Mouse (Mus musculus): ENCODE measurements around the gene Cenpb. TPM values are rescaled to one million over a fixed set of nuclear protein-coding genes. Genes with fewer than 3 reads are reported as not detected.

Gene Cenpb
- polyA plus RNA-seq, 1 experiment from 2014 or later, result 4.2 TPM

GRCm38 (mm10) chr2:131134826-131135400 is 45.0 kb downstream of the Cenpb start:
- Histone ChIP-seq H3K4me2 (ENCODE audit: low read depth, low read length) (peak overlapping the region; percentile 55; the same call in 1 of the 2 replicates), H3K36me3 (replicated peaks; ENCODE audit: insufficient read depth, low read length) (no peaks in the 10 kb centered on the region), H3K27ac (ENCODE audit: low read depth) (peak overlapping the region; percentile 95), H3K9me3 (ENCODE audit: low read length) (no peaks in the 10 kb centered on the region), H3K4me3 (ENCODE audit: low read depth, low read length) (no peak overlapping the region), H3K9ac (replicated peaks) (peak overlapping the region; percentile 68), H3K27me3 (ENCODE audit: insufficient read depth, low read length) (no peaks in the 10 kb centered on the region), H3K4me1 (ENCODE audit: insufficient read depth) (peaks cover 32% of the 10 kb centered on the region)
- DNase-seq, result no peak
- TF ChIP-seq CTCF (IDR thresholded peaks at IDR 0.05; ENCODE audit: low read depth), result no peak
- TF ChIP-seq EP300 (IDR thresholded peaks at IDR 0.05; ENCODE audit: low read depth), result no peak
- ATAC-seq, result no peak
- 78% methylated on average over 8 of the region's 8 CpGs for WGBS (ENCODE audit: insufficient replicate concordance)

GRCm38 (mm10) chr2:131134381-131134780 is 45.5 kb downstream of the Cenpb start:
- H3K9ac ChIP-seq (replicated peaks), result peak overlapping the region; percentile 68; the same call in 1 of the 2 replicates
- H3K36me3 ChIP-seq (replicated peaks; ENCODE audit: insufficient read depth, low read length), result no peaks in the 10 kb centered on the region
- 47% methylated on average over 1 of the region's 1 CpGs for WGBS (ENCODE audit: insufficient replicate concordance)
- peaks cover 34% of the 10 kb centered on the region for H3K4me1 ChIP-seq (ENCODE audit: insufficient read depth)
- H3K4me2 ChIP-seq (ENCODE audit: low read depth, low read length), result no peak overlapping the region
- no peaks in the 10 kb centered on the region for H3K27me3 ChIP-seq (ENCODE audit: insufficient read depth, low read length)
- H3K9me3 ChIP-seq (ENCODE audit: low read length), result no peaks in the 10 kb centered on the region
- H3K4me3 ChIP-seq (ENCODE audit: low read depth, low read length), result no peak overlapping the region
- DNase-seq (no peak), ATAC-seq (no peak)
- no peak for TF ChIP-seq EP300 (IDR thresholded peaks at IDR 0.05; ENCODE audit: low read depth)
- no peak for TF ChIP-seq CTCF (IDR thresholded peaks at IDR 0.05; ENCODE audit: low read depth)
- peak overlapping the region; percentile 95; the same call in 1 of the 2 replicates for H3K27ac ChIP-seq (ENCODE audit: low read depth)

GRCm38 (mm10) chr2:131132930-131133547 is 46.8 kb downstream of the Cenpb start, which contains the start of gene Gm11037:
TSS of gene Gm11037 (plus strand) at chr2:131133497.
- TF ChIP-seq CTCF (IDR thresholded peaks at IDR 0.05; ENCODE audit: low read depth) (no peak), EP300 (IDR thresholded peaks at IDR 0.05; ENCODE audit: low read depth) (no peak)
- 82% methylated on average over 9 of the region's 9 CpGs for WGBS (ENCODE audit: insufficient replicate concordance)
- peak within 1 kb of the TSS; percentile 22; the same call in 1 of the 2 replicates for H3K27ac ChIP-seq (ENCODE audit: low read depth)

GRCm38 (mm10) chr2:131132111-131132888 is 47.6 kb downstream of the Cenpb start:
- Histone ChIP-seq H3K36me3 (replicated peaks; ENCODE audit: insufficient read depth, low read length) (no peaks in the 10 kb centered on the region), H3K9ac (replicated peaks) (no peak overlapping the region), H3K9me3 (ENCODE audit: low read length) (no peaks in the 10 kb centered on the region), H3K4me2 (ENCODE audit: low read depth, low read length) (no peak overlapping the region), H3K4me1 (ENCODE audit: insufficient read depth) (peaks cover 49% of the 10 kb centered on the region), H3K4me3 (ENCODE audit: low read depth, low read length) (no peak overlapping the region), H3K27ac (ENCODE audit: low read depth) (no peak overlapping the region), H3K27me3 (ENCODE audit: insufficient read depth, low read length) (no peaks in the 10 kb centered on the region)
- TF ChIP-seq CTCF (IDR thresholded peaks at IDR 0.05; ENCODE audit: low read depth) (no peak), EP300 (IDR thresholded peaks at IDR 0.05; ENCODE audit: low read depth) (no peak)
- DNase-seq (no peak), ATAC-seq (no peak)
- WGBS (ENCODE audit: insufficient replicate concordance), result 80% methylated on average over 10 of the region's 10 CpGs

More at GRCm38 (mm10) chr2:131132930-131133547, 46.8 kb downstream of the Cenpb start, which contains the start of gene Gm11037:
- peaks cover 43% of the 10 kb centered on the region for H3K4me1 ChIP-seq (ENCODE audit: insufficient read depth)
- no peak for DNase-seq
- H3K4me3 ChIP-seq (ENCODE audit: low read depth, low read length), result no peak within 1 kb of the TSS
- no peak within 1 kb of the TSS for H3K9ac ChIP-seq (replicated peaks)
- H3K27me3 ChIP-seq (ENCODE audit: insufficient read depth, low read length), result no peaks in the 10 kb centered on the region
- H3K36me3 ChIP-seq (replicated peaks; ENCODE audit: insufficient read depth, low read length), result no peaks in the 10 kb centered on the region
- no peak within 1 kb of the TSS for H3K4me2 ChIP-seq (ENCODE audit: low read depth, low read length)
- no peak for ATAC-seq
- no peaks in the 10 kb centered on the region for H3K9me3 ChIP-seq (ENCODE audit: low read length)

DNA sequence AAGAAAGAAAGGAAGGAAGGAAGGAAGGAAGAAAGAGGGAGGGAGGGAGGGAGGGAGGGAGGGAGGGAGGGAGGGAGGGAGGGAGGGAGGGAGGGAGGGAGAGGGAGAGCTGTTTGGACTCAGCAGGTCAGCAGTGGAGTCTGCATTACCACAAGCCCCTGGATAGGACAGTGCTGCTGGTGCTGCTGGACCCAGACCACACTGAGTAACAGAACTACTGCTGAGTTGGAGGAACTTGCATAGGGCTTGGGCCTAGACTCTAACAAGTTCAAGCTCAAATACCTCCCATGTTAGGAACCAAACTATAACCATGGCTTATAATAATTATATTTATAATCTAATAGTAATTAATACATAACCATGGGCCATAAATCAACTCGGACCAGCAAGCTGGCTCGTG is 49.0 kb downstream of the Cenpb start:
- H3K4me1 ChIP-seq (ENCODE audit: insufficient read depth), result peaks cover 46% of the 10 kb centered on the region
- no peak for TF ChIP-seq EP300 (IDR thresholded peaks at IDR 0.05; ENCODE audit: low read depth)
- no peak for TF ChIP-seq CTCF (IDR thresholded peaks at IDR 0.05; ENCODE audit: low read depth)
- no peak for ATAC-seq

GRCm38 (mm10) chr2:131129836-131130235 is 50.0 kb downstream of the Cenpb start:
- no peak for TF ChIP-seq CTCF (IDR thresholded peaks at IDR 0.05; ENCODE audit: low read depth)
- peak; percentile 23; the same call in 1 of the 2 replicates for TF ChIP-seq EP300 (IDR thresholded peaks at IDR 0.05; ENCODE audit: low read depth)
- H3K27ac ChIP-seq (ENCODE audit: low read depth), result peak overlapping the region; percentile 48; the same call in 1 of the 2 replicates
- ATAC-seq (peak; percentile 63), DNase-seq (no peak)
- H3K4me1 ChIP-seq (ENCODE audit: insufficient read depth), result peaks cover 37% of the 10 kb centered on the region
- H3K9ac ChIP-seq (replicated peaks), result 0 out of 2 replicates have a peak overlapping the region, but pooled peaks have one; percentile 21
- H3K27me3 ChIP-seq (ENCODE audit: insufficient read depth, low read length), result no peaks in the 10 kb centered on the region
- peak overlapping the region; percentile 4 for H3K4me2 ChIP-seq (ENCODE audit: low read depth, low read length)
- 56% methylated on average over 5 of the region's 5 CpGs for WGBS (ENCODE audit: insufficient replicate concordance)
- H3K9me3 ChIP-seq (ENCODE audit: low read length), result no peaks in the 10 kb centered on the region
- no peak overlapping the region for H3K4me3 ChIP-seq (ENCODE audit: low read depth, low read length)
- no peaks in the 10 kb centered on the region for H3K36me3 ChIP-seq (replicated peaks; ENCODE audit: insufficient read depth, low read length)

More for the DNA sequence above, 49.0 kb downstream of the Cenpb start:
- Histone ChIP-seq H3K9ac (replicated peaks) (no peak overlapping the region), H3K4me3 (ENCODE audit: low read depth, low read length) (no peak overlapping the region), H3K9me3 (ENCODE audit: low read length) (no peaks in the 10 kb centered on the region), H3K4me2 (ENCODE audit: low read depth, low read length) (no peak overlapping the region), H3K27me3 (ENCODE audit: insufficient read depth, low read length) (no peaks in the 10 kb centered on the region), H3K27ac (ENCODE audit: low read depth) (no peak overlapping the region), H3K36me3 (replicated peaks; ENCODE audit: insufficient read depth, low read length) (no peaks in the 10 kb centered on the region)
- no peak for DNase-seq
- WGBS (ENCODE audit: insufficient replicate concordance), result 87% methylated on average over 2 of the region's 2 CpGs
